Mouse (Mus musculus): Measurements from ENCODE around the gene Actn4.
"Not testable (repeated sequence)": the region's sequence is repeated elsewhere in the genome, so short reads cannot be mapped to it uniquely, and the experiment has no call there.

Gene Actn4

GRCm38 (mm10) chr7:28969672-28970394 is 7.7 kb upstream of the Actn4 start:
- DNase-seq (ENCODE audit: low spot score): no peak

GRCm38 (mm10) chr7:28969271-28969670 is 7.1 kb upstream of the Actn4 start:
- DNase-seq (ENCODE audit: low spot score): no peak

GRCm38 (mm10) chr7:28968120-28968519 is 6.0 kb upstream of the Actn4 start:
- DNase-seq (ENCODE audit: low spot score): not testable (repeated sequence)

- DNase-seq (ENCODE audit: low spot score): no peak
These were observed 4.8 kb upstream of the Actn4 start for GRCm38 (mm10) chr7:28966751-28967505.

GRCm38 (mm10) chr7:28966181-28966580 is 4.0 kb upstream of the Actn4 start:
- no peak for DNase-seq (ENCODE audit: low spot score)

- no peak for DNase-seq (ENCODE audit: low spot score)
These were observed 3.3 kb upstream of the Actn4 start for GRCm38 (mm10) chr7:28965346-28965840.

- no peak for DNase-seq (ENCODE audit: low spot score)
These were observed 1.3 kb upstream of the Actn4 start for GRCm38 (mm10) chr7:28963399-28963923.

- DNase-seq (ENCODE audit: low spot score): no peak
These were observed 585 bp downstream of the Actn4 start for GRCm38 (mm10) chr7:28961584-28961926.

- no peak for DNase-seq (ENCODE audit: low spot score)
These were observed 1.6 kb downstream of the Actn4 start for GRCm38 (mm10) chr7:28960354-28961046.

GRCm38 (mm10) chr7:28959505-28960045 is 2.6 kb downstream of the Actn4 start:
- peak; percentile 82 for DNase-seq (ENCODE audit: low spot score)

GRCm38 (mm10) chr7:28958770-28959169 is 3.4 kb downstream of the Actn4 start:
- DNase-seq (ENCODE audit: low spot score): no peak

GRCm38 (mm10) chr7:28957997-28958725 is 4.0 kb downstream of the Actn4 start:
- no peak for DNase-seq (ENCODE audit: low spot score)

GRCm38 (mm10) chr7:28957286-28957685 is 4.9 kb downstream of the Actn4 start:
- DNase-seq (ENCODE audit: low spot score): no peak

GRCm38 (mm10) chr7:28956270-28956669 is 5.9 kb downstream of the Actn4 start:
- no peak for DNase-seq (ENCODE audit: low spot score)

GRCm38 (mm10) chr7:28955295-28955897 is 6.7 kb downstream of the Actn4 start:
- DNase-seq (ENCODE audit: low spot score): no peak

GRCm38 (mm10) chr7:28954773-28955172 is 7.4 kb downstream of the Actn4 start:
- peak; percentile 61 for DNase-seq (ENCODE audit: low spot score)

- no peak for DNase-seq (ENCODE audit: low spot score)
These were observed 8.4 kb downstream of the Actn4 start for GRCm38 (mm10) chr7:28953476-28954376.

- DNase-seq (ENCODE audit: low spot score): peak; percentile 84
These were observed 9.4 kb downstream of the Actn4 start for GRCm38 (mm10) chr7:28952786-28953185.

- no peak for DNase-seq (ENCODE audit: low spot score)
These were observed 10.4 kb downstream of the Actn4 start for GRCm38 (mm10) chr7:28951764-28952163.

Data from lung, postnatal 25 days (tissue).